Mouse (Mus musculus) olfactory bulb, adult 2 months (tissue): ENCODE data around the gene Mecom. TPM values are rescaled to one million over a fixed set of nuclear protein-coding genes. Genes with fewer than 3 reads are reported as not detected.

ENCODE experiments used
- H3K27ac ChIP-seq: fragments of 200-500 bp; 2 replicates; pipeline ENCODE4 v1.5.1; 2012; ENCODE audit warnings: low read depth, low read length; ENCODE audit not compliant: insufficient read depth
- H3K4me1 ChIP-seq: fragments of 200-500 bp; 2 replicates; pipeline ENCODE4 v1.6.1; 2012; ENCODE audit warnings: low read length; ENCODE audit not compliant: control insufficient read depth, insufficient read depth
- H3K4me3 ChIP-seq: fragments of 200-500 bp; 2 replicates; pipeline ENCODE4 v1.5.1; 2012; ENCODE audit warnings: mild to moderate bottlenecking, low read depth, low read length, moderate library complexity; ENCODE audit not compliant: insufficient read depth
- CTCF ChIP-seq: fragments of 200-500 bp; IDR thresholded peaks from 2 replicates; pipeline ENCODE4 v1.5.1; 2012; ENCODE audit warnings: low read depth, mild to moderate bottlenecking, low read length, moderate library complexity; ENCODE audit not compliant: insufficient read depth
- POLR2A ChIP-seq: fragments of 200-500 bp; IDR thresholded peaks from 2 replicates; pipeline ENCODE4 v1.6.1; 2012; ENCODE audit warnings: mild to moderate bottlenecking, low read depth, low read length, moderate library complexity; ENCODE audit not compliant: insufficient read depth
- WGBS: fragments of 180-500 bp; shearing (Covaris S2); methylation state at CpG from one replicate; pipeline ENCODE4 v1.1.7; 2018; 5-methylcytosine and 5-hydroxymethylcytosine counted together
- polyA plus RNA-seq: library from polyadenylated mRNA; stranded (reverse); fragments of >200 nt; gene quantifications from 2 replicates; pipeline ENCODE4 v1.2.4, GENCODE M21; 2012; ENCODE audit warnings: low replicate concordance; ENCODE audit not compliant: missing spikeins, insufficient read depth, insufficient read length

Gene Mecom
- polyA plus RNA-seq, 1 experiment = not detected

DNA sequence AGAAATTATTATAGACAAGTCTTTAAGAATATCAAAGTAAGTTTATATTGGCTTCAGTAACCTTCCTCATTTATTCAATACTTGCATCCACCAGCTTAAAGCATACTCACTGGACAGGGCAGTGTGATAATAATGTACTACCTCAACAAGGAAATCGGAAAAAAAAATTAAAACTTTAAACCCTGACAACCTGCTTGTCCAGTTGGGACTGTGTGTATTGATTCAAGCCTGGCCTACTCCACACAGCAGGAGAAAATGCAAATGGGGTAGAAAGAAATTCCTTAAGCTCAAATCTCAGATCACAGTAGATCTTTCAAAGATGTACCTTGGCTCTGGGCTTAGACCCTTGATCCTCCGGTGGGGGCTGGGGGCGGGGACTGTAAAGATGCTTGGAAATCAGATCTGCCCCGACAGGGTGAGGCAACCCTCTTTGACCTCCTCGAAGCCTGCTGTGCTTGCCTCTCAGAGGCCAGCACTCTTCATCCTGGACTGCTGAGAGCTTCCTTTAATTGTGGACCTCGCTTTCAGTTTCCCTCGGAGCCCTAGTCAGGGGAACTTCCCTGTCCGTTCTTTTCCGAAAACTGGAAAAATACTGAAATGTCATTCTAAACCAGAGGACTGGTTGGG, 49.5 kb downstream of the Mecom start:
- H3K27ac ChIP-seq = no peak overlapping the region
- WGBS = 38% methylated on average over 9 of the region's 9 CpGs
- TF ChIP-seq CTCF = no peak
- no peak for TF ChIP-seq POLR2A
- H3K4me3 ChIP-seq = no peak overlapping the region
- no peaks in the 10 kb centered on the region for H3K4me1 ChIP-seq

- Histone ChIP-seq H3K4me3 (no peak overlapping the region), H3K4me1 (no peaks in the 10 kb centered on the region), H3K27ac (no peak overlapping the region)
- 48% methylated on average over 2 of the region's 2 CpGs for WGBS
- TF ChIP-seq POLR2A (no peak), CTCF (no peak)
Observed at GRCm38 (mm10) chr3:30494371-30494770, 53.4 kb downstream of the Mecom start.

DNA sequence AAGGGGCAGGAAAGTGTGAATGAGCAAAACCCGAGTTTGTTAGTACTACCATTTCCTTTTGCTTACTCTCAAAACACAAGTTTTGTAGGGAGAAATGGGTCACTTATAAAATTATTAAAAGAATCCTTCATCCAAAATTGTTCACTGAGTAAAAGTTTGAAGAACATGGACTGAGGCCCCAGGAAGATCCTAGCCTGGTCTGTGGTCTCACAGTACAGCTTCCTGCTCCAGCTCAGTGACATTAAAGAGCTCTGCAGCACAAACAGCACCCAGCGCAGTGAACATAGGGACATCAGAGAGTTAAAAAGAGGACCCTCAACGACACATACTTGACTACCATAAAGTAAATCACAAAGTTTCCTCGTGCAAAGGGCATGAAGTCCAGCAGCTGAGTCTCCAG, 59.0 kb downstream of the Mecom start:
- Histone ChIP-seq H3K4me3 (no peak overlapping the region), H3K4me1 (no peaks in the 10 kb centered on the region), H3K27ac (no peak overlapping the region)
- 86% methylated on average over 4 of the region's 4 CpGs for WGBS
- no peak for TF ChIP-seq CTCF
- no peak for TF ChIP-seq POLR2A

- H3K4me3 ChIP-seq = no peak overlapping the region
- no peak overlapping the region for H3K27ac ChIP-seq
- no peaks in the 10 kb centered on the region for H3K4me1 ChIP-seq
- TF ChIP-seq POLR2A = no peak
- TF ChIP-seq CTCF = no peak
- 87% methylated on average over 4 of the region's 4 CpGs for WGBS
Observed at GRCm38 (mm10) chr3:30486422-30486821, 61.4 kb downstream of the Mecom start.

DNA sequence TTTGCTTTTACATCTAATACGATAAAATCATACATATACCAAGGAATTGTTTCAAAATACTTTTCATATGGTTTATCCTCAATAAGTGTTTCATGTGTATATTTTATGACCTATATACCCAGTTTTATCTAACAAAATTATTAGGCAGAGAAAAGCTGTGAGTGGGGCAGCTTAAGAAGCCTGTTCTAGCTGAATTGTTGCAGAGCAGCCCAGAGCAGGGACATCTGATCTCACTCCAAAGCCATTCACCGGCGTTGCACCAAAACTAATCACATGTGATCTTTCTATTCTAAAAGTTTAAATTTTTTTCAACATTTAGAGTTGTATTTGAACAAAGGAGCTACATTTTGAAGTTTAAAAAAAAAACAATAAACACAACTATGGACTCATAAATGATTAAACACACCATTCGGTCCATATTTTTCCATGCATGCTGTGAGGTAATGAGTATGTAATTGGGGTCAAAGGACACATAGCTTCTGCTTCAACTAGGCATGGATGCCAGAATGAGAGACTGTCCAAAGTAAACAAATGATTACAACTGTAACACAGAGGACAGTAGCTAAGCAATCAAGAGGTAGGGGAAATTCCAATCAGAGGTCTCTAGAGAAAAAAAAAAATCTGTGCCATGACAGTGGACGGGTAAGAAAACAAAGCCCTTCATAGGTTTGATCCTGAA, 64.7 kb downstream of the Mecom start:
- no peaks in the 10 kb centered on the region for H3K4me1 ChIP-seq
- WGBS = 42% methylated on average over 5 of the region's 5 CpGs
- no peak for TF ChIP-seq POLR2A
- no peak for TF ChIP-seq CTCF
- no peak overlapping the region for H3K27ac ChIP-seq
- H3K4me3 ChIP-seq = no peak overlapping the region

DNA sequence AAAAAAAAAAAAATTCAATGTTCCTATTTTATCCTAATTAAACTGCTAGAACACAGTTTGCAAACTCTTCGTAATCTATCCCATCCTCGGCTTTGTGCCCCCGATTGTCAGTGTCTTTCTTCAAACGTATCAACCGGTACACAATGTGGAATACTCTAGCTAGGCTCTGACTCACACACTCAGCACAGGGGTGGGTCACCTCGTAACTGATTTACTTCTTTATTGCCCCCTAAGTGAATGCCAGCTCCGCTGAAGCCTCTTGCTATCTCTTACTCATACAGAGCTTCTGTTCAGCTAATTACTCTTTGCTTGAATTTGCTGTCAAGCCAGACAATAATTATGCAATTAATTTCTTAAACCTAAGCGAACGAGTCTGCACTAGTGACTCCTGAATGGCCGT, 66.1 kb downstream of the Mecom start:
- 62% methylated on average over 10 of the region's 10 CpGs for WGBS
- Histone ChIP-seq H3K4me1 (no peaks in the 10 kb centered on the region), H3K4me3 (no peak overlapping the region), H3K27ac (no peak overlapping the region)
- TF ChIP-seq CTCF (no peak), POLR2A (no peak)

- 85% methylated on average over 6 of the region's 6 CpGs for WGBS
- Histone ChIP-seq H3K4me3 (no peak overlapping the region), H3K27ac (no peak overlapping the region), H3K4me1 (no peaks in the 10 kb centered on the region)
- no peak for TF ChIP-seq CTCF
- no peak for TF ChIP-seq POLR2A
Observed at GRCm38 (mm10) chr3:30480551-30480950, 67.3 kb downstream of the Mecom start.

GRCm38 (mm10) chr3:30478252-30478651, 69.6 kb downstream of the Mecom start:
- Histone ChIP-seq H3K4me3 (no peak overlapping the region), H3K27ac (no peak overlapping the region), H3K4me1 (no peaks in the 10 kb centered on the region)
- TF ChIP-seq CTCF (no peak), POLR2A (no peak)
- WGBS = 64% methylated on average over 6 of the region's 6 CpGs

GRCm38 (mm10) chr3:30477008-30477407, 70.8 kb downstream of the Mecom start:
- no peaks in the 10 kb centered on the region for H3K4me1 ChIP-seq

DNA sequence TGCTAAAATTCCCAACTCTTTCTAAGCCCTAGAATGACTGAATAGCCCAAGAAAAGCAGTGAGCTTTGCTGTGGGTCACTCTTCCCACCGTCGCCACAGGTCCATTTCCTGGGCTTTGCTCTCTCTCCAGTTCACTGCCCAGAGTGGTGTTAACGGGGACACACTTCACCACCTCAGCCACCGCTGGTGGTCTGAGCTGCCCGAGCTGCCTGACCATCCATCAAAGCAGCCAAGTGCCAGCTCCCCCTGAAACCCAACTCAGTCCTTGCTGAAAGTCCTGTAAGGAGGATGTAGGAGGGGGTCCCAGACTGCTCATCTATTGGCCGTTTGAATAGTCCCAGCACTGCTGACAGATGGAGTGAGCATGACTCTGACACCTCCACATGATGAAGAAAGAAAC, 72.2 kb downstream of the Mecom start:
- no peaks in the 10 kb centered on the region for H3K4me1 ChIP-seq
- no peak overlapping the region for H3K27ac ChIP-seq
- no peak for TF ChIP-seq CTCF
- TF ChIP-seq POLR2A = no peak
- 80% methylated on average over 6 of the region's 6 CpGs for WGBS
- H3K4me3 ChIP-seq = no peak overlapping the region

More at GRCm38 (mm10) chr3:30477008-30477407, 70.8 kb downstream of the Mecom start:
- no peak overlapping the region for H3K27ac ChIP-seq
- WGBS = 60% methylated on average over 5 of the region's 5 CpGs
- TF ChIP-seq POLR2A (no peak), CTCF (no peak)
- no peak overlapping the region for H3K4me3 ChIP-seq
